Mouse (Mus musculus): ENCODE results near the gene Gm10392. TPM values are rescaled to one million over a fixed set of nuclear protein-coding genes. Genes with fewer than 3 reads are reported as not detected.
A peak's percentile ranks its signal among the peaks of the same experiment; 100 is the strongest.

The Gm10392 gene
- polyA plus RNA-seq, 1 experiment from 2014 or later = not detected

GRCm38 (mm10) chr11:77505291-77505980 lies 13.6 kb downstream of the Gm10392 start:
- Histone ChIP-seq H3K4me3 (replicated peaks) (no peak overlapping the region), H3K27ac (no peak overlapping the region), H3K4me1 (peaks cover 16% of the 10 kb centered on the region), H3K36me3 (replicated peaks) (peaks cover 72% of the 10 kb centered on the region), H3K4me2 (no peak overlapping the region), H3K9ac (no peak overlapping the region), H3K9me3 (no peaks in the 10 kb centered on the region), H3K27me3 (0 out of 2 replicates have a peak, but pooled peaks cover 3% of the 10 kb centered on the region)
- no peak for ATAC-seq (ENCODE audit: low FRiP score)
- WGBS = 91% methylated on average over 22 of the region's 22 CpGs

- no peak for ATAC-seq (ENCODE audit: low FRiP score)
- H3K9me3 ChIP-seq = no peaks in the 10 kb centered on the region
- H3K4me3 ChIP-seq (replicated peaks) = no peak overlapping the region
- H3K9ac ChIP-seq = no peak overlapping the region
- H3K4me2 ChIP-seq = no peak overlapping the region
- H3K4me1 ChIP-seq = peaks cover 20% of the 10 kb centered on the region
- H3K27ac ChIP-seq = no peak overlapping the region
- H3K27me3 ChIP-seq = 0 out of 2 replicates have a peak, but pooled peaks cover 3% of the 10 kb centered on the region
- H3K36me3 ChIP-seq (replicated peaks) = peaks cover 82% of the 10 kb centered on the region
- 94% methylated on average over 19 of the region's 19 CpGs for WGBS
These were observed 14.6 kb downstream of the Gm10392 start for GRCm38 (mm10) chr11:77504377-77504776.

DNA sequence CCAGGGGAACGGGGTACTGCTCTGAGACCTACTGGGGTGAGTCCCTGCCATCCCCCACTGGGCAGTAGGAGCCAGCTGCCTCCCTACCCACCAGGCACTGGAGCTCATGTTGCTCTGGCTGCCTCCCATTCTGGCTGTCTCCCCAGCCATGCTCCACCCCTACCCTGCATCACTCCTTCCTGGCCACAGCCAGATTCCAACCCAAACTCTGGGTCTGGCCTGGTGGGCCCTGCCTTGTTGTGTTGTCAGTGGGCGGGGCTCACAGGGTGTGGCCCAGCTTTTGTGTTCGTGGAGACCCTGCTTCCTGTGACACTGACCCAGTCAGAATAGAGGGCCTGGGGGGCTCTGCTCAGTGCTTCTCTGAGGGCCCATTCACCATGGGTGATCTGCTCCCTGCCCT lies 15.5 kb downstream of the Gm10392 start:
- peaks cover 82% of the 10 kb centered on the region for H3K36me3 ChIP-seq (replicated peaks)
- ATAC-seq (ENCODE audit: low FRiP score) = no peak
- WGBS = 69% methylated on average over 3 of the region's 3 CpGs
- H3K4me1 ChIP-seq = peaks cover 23% of the 10 kb centered on the region
- no peak overlapping the region for H3K4me2 ChIP-seq
- 0 out of 2 replicates have a peak, but pooled peaks cover under 1% of the 10 kb centered on the region for H3K27me3 ChIP-seq
- no peaks in the 10 kb centered on the region for H3K9me3 ChIP-seq
- H3K4me3 ChIP-seq (replicated peaks) = no peak overlapping the region
- no peak overlapping the region for H3K9ac ChIP-seq
- no peak overlapping the region for H3K27ac ChIP-seq

GRCm38 (mm10) chr11:77502481-77502880 lies 16.5 kb downstream of the Gm10392 start:
- Histone ChIP-seq H3K27me3 (no peaks in the 10 kb centered on the region), H3K4me1 (peaks cover 29% of the 10 kb centered on the region), H3K4me3 (replicated peaks) (no peak overlapping the region), H3K9me3 (no peaks in the 10 kb centered on the region), H3K36me3 (replicated peaks) (peaks cover 82% of the 10 kb centered on the region), H3K27ac (no peak overlapping the region), H3K9ac (no peak overlapping the region), H3K4me2 (no peak overlapping the region)
- no peak for ATAC-seq (ENCODE audit: low FRiP score)
- 91% methylated on average over 6 of the region's 6 CpGs for WGBS

DNA sequence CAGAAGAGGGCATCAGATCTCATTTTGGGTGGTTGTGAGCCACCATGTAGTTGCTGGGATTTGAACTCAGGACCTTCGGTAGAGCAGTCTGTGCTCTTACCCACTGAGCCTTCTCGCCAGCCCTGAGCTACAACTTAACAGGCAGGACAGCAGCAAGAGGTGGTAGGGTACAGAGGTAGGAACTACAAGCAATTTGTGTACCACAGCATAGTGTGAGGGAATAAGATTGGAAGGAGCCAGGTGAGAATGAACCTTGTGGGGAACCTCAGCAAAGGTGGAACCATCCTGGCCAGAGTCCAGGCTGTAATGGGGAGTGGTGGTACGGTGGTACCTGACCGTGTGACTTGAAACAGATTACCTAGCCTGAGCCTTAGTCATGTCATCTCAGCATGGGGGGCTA lies 17.0 kb downstream of the Gm10392 start:
- Histone ChIP-seq H3K27me3 (no peaks in the 10 kb centered on the region), H3K4me1 (peaks cover 34% of the 10 kb centered on the region), H3K27ac (no peak overlapping the region), H3K36me3 (replicated peaks) (peaks cover 77% of the 10 kb centered on the region), H3K4me2 (no peak overlapping the region), H3K9ac (no peak overlapping the region), H3K9me3 (no peaks in the 10 kb centered on the region), H3K4me3 (replicated peaks) (no peak overlapping the region)
- 94% methylated on average over 4 of the region's 4 CpGs for WGBS
- no peak for ATAC-seq (ENCODE audit: low FRiP score)

- no peak overlapping the region for H3K27ac ChIP-seq
- H3K36me3 ChIP-seq (replicated peaks) = peaks cover 71% of the 10 kb centered on the region
- ATAC-seq (ENCODE audit: low FRiP score) = no peak
- no peak overlapping the region for H3K9ac ChIP-seq
- no peak overlapping the region for H3K4me2 ChIP-seq
- WGBS = 27% methylated on average over 5 of the region's 5 CpGs
- peaks cover 36% of the 10 kb centered on the region for H3K4me1 ChIP-seq
- H3K9me3 ChIP-seq = no peaks in the 10 kb centered on the region
- no peaks in the 10 kb centered on the region for H3K27me3 ChIP-seq
- no peak overlapping the region for H3K4me3 ChIP-seq (replicated peaks)
These were observed 17.6 kb downstream of the Gm10392 start for GRCm38 (mm10) chr11:77501392-77501791.

- Histone ChIP-seq H3K9ac (no peak overlapping the region), H3K4me1 (peaks cover 38% of the 10 kb centered on the region), H3K4me2 (no peak overlapping the region), H3K4me3 (replicated peaks) (no peak overlapping the region), H3K27me3 (no peaks in the 10 kb centered on the region), H3K9me3 (no peaks in the 10 kb centered on the region), H3K36me3 (replicated peaks) (peaks cover 63% of the 10 kb centered on the region), H3K27ac (0 out of 2 replicates have a peak overlapping the region, but pooled peaks have one; percentile 19)
- 0 out of 2 replicates have a peak, but pooled peaks have one; percentile 37 for ATAC-seq (ENCODE audit: low FRiP score)
- WGBS = 83% methylated on average over 17 of the region's 17 CpGs
These were observed 18.4 kb downstream of the Gm10392 start for GRCm38 (mm10) chr11:77500361-77501325.

- Histone ChIP-seq H3K4me3 (replicated peaks) (no peak overlapping the region), H3K9me3 (no peaks in the 10 kb centered on the region), H3K4me2 (no peak overlapping the region), H3K36me3 (replicated peaks) (peaks cover 50% of the 10 kb centered on the region), H3K9ac (no peak overlapping the region), H3K4me1 (peaks cover 51% of the 10 kb centered on the region), H3K27ac (no peak overlapping the region), H3K27me3 (no peaks in the 10 kb centered on the region)
- WGBS = 89% methylated on average over 7 of the region's 7 CpGs
- no peak for ATAC-seq (ENCODE audit: low FRiP score)
These were observed 19.6 kb downstream of the Gm10392 start for GRCm38 (mm10) chr11:77499354-77499753.

- Histone ChIP-seq H3K4me3 (replicated peaks) (no peak overlapping the region), H3K9ac (0 out of 2 replicates have a peak overlapping the region, but pooled peaks have one; percentile 17), H3K4me1 (peaks cover 56% of the 10 kb centered on the region), H3K36me3 (replicated peaks) (peaks cover 42% of the 10 kb centered on the region), H3K27ac (peak overlapping the region; percentile 42; the same call in 1 of the 2 replicates), H3K27me3 (no peaks in the 10 kb centered on the region), H3K4me2 (no peak overlapping the region), H3K9me3 (no peaks in the 10 kb centered on the region)
- no peak for ATAC-seq (ENCODE audit: low FRiP score)
- WGBS = 70% methylated on average over 12 of the region's 12 CpGs
These were observed 20.5 kb downstream of the Gm10392 start for GRCm38 (mm10) chr11:77498261-77499139.

GRCm38 (mm10) chr11:77497851-77498250 lies 21.1 kb downstream of the Gm10392 start:
- no peak overlapping the region for H3K4me3 ChIP-seq (replicated peaks)
- H3K9me3 ChIP-seq = no peaks in the 10 kb centered on the region
- peaks cover 35% of the 10 kb centered on the region for H3K36me3 ChIP-seq (replicated peaks)
- no peaks in the 10 kb centered on the region for H3K27me3 ChIP-seq
- H3K4me2 ChIP-seq = no peak overlapping the region
- ATAC-seq (ENCODE audit: low FRiP score) = no peak
- WGBS = 30% methylated on average over 4 of the region's 4 CpGs
- 0 out of 2 replicates have a peak overlapping the region, but pooled peaks have one; percentile 17 for H3K9ac ChIP-seq
- peak overlapping the region; percentile 42; the same call in 1 of the 2 replicates for H3K27ac ChIP-seq
- H3K4me1 ChIP-seq = peaks cover 57% of the 10 kb centered on the region

DNA sequence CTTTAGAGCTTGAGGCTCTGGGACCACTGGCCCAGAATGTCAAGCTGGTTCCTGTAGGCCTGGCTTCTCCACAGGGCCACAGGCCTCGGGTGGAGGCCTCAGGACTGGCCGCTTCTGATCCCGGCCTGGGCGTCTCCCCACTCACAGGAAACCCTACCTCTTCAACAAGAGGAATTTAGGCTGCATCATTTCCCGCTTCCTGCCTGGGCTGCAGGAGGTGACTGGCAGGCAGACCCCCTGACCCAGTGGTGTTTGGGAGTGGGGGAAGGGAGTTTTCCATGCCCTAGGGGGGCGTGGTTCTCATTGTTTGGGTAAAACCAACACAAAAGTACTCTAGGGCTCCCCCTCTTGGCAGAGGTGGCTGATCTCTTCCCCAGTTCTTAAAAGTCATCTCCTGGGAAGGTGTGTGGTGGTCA lies 21.6 kb downstream of the Gm10392 start:
- no peak overlapping the region for H3K9ac ChIP-seq
- H3K36me3 ChIP-seq (replicated peaks) = peaks cover 30% of the 10 kb centered on the region
- no peaks in the 10 kb centered on the region for H3K9me3 ChIP-seq
- H3K27me3 ChIP-seq = no peaks in the 10 kb centered on the region
- peak overlapping the region; percentile 42; the same call in 1 of the 2 replicates for H3K27ac ChIP-seq
- ATAC-seq (ENCODE audit: low FRiP score) = no peak
- WGBS = 17% methylated on average over 6 of the region's 6 CpGs
- H3K4me2 ChIP-seq = no peak overlapping the region
- H3K4me3 ChIP-seq (replicated peaks) = 0 out of 2 replicates have a peak overlapping the region, but pooled peaks have one; percentile 0
- H3K4me1 ChIP-seq = peaks cover 62% of the 10 kb centered on the region

Data from forebrain, embryonic 12.5 days (tissue).